Mouse (Mus musculus): ENCODE measurements around the gene Cwh43. TPM values are rescaled to one million over a fixed set of nuclear protein-coding genes. Genes with fewer than 3 reads are reported as not detected.

Cwh43 gene
- polyA plus RNA-seq (2017; shearing (Covaris generic)): not detected

DNA sequence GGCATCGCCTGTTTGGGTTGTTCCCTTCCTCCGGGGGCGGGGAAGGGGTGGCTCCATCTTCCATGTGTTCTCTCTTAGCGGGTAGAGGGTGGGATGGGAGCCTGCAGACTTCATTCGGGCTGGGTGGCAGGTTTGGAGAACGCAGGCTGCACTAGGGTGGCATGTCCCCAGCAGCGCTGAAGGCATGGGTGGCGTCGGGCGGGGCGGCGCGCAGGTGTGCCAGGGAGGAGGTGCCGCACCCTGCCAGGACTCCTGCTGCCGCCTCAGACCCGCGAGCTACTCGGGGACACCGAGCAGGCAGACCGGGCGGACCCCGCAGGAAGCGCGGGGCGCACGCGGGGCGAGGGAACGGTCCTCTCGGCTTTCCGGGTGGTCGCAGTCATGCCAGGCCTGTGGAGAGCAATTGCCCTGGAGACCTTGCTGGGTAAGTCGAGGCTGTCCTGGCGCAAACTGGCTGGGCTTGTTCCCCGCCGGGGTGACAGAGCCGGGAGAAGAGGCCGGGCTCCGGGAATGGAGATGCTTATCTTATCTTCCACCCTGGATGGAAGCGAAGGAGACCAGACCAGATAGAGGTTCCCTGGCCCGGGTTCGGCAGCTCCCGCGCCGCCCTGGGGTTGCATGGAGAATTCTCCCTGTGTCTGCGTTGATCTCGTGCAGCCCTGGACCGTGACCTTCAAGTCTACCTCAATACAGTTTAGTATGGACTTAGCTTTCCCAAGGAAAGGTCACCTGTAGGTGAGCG, at the start of gene Cwh43:
TSS of gene Cwh43 (plus strand) at position 95 of the 742 bp plus-strand sequence.

DNA sequence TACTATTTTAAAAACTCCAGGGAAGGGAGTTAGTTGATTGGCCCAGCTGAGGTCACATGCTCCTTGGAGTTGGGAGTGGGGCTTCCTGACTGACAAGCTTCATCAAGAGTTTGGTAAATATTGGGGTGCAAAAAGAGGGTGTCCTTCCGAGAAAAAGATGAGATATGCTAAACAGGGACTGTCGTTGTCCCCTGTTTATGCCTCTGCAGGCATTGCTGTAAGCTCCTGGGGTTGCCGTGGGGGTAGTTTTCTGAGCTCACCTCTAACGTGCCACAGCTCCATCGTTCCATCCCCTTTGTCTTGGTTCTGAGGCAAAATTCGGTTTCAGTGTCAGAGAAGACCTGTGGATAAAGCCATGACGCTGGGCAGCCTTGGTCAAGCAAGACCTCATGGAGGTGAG, 74.8 kb downstream of the Cwh43 start, which contains the start of gene Dcun1d4:
TSS of gene Dcun1d4 (plus strand) at position 301 of the 400 bp plus-strand sequence.

Other genes starting within 250 kb of the Cwh43 start
- gene Fryl, start 149.5 kb upstream of the Cwh43 start, polyA plus RNA-seq (2017; shearing (Covaris generic)): 83.2 TPM
- 291 TPM for gene Ociad1, start 113.3 kb upstream of the Cwh43 start, polyA plus RNA-seq (2017; shearing (Covaris generic))
- 0.32 TPM for gene Ociad2, start 65.0 kb upstream of the Cwh43 start, polyA plus RNA-seq (2017; shearing (Covaris generic))
- gene Dcun1d4, start 74.9 kb downstream of the Cwh43 start, polyA plus RNA-seq (2017; shearing (Covaris generic)): 14.5 TPM
- gene Lrrc66, start 226.5 kb downstream of the Cwh43 start, polyA plus RNA-seq (2017; shearing (Covaris generic)): 1.0 TPM
- 14.9 TPM for gene Sgcb, start 241.7 kb downstream of the Cwh43 start, polyA plus RNA-seq (2017; shearing (Covaris generic))
- not detected for gene Spata18, start 245.3 kb downstream of the Cwh43 start, polyA plus RNA-seq (2017; shearing (Covaris generic))

Data from CD4-positive, CD25-positive, alpha-beta regulatory T cell (primary cell).